In genomic region chr3:57440956-57441355, GRCm38 (mm10) we compare ENCODE assay signal across 19 mouse cellular contexts. TPM values are rescaled to one million over a fixed set of nuclear protein-coding genes. Genes with fewer than 3 reads are reported as not detected.
"Had no signal": no experiment of that assay in that cellular context is flagged by ENCODE, and none has a peak within 500 bp of the region (broad histone marks: within the 10 kb centered on the region; RNA-seq: fewer than 3 reads in every experiment).

No protein-coding gene starts in this region.

- H3K36me3 ChIP-seq: midbrain, embryonic 10.5 days; midbrain, embryonic 12.5 days; neural tube, embryonic 13.5 days; neural tube, embryonic 15.5 days had no signal

- H3K4me2 ChIP-seq: lung, embryonic 14.5 days; midbrain, embryonic 12.5 days; neural tube, embryonic 13.5 days; neural tube, embryonic 15.5 days had no signal

- H3K9me3 ChIP-seq: midbrain, embryonic 10.5 days; midbrain, embryonic 12.5 days; neural tube, embryonic 13.5 days; neural tube, embryonic 15.5 days had no signal

- H3K4me3 ChIP-seq: midbrain, embryonic 10.5 days; midbrain, embryonic 12.5 days; myocyte; neural tube, embryonic 13.5 days; neural tube, embryonic 15.5 days had no signal

- H3K4me1 ChIP-seq: midbrain, embryonic 10.5 days; midbrain, embryonic 12.5 days; neural tube, embryonic 13.5 days; neural tube, embryonic 15.5 days had no signal

- DNase-seq: lung, embryonic 14.5 days; lung, postnatal 10 days; lung, postnatal 4 days; midbrain, embryonic 14.5 days; retina, postnatal 1 day; right cerebral cortex, adult 18-20 months; right cerebral cortex, postnatal 25 days; right cerebral cortex, postnatal 4 days; spleen, adult 18-20 months; thymus, adult 18-20 months; thymus, postnatal 14 days; thymus, postnatal 36 days had no signal

- H3K27ac ChIP-seq: midbrain, embryonic 10.5 days; midbrain, embryonic 12.5 days; neural tube, embryonic 13.5 days; neural tube, embryonic 15.5 days had no signal

- H3K9ac ChIP-seq: lung, embryonic 14.5 days; midbrain, embryonic 12.5 days; neural tube, embryonic 13.5 days; neural tube, embryonic 15.5 days had no signal

- H3K27me3 ChIP-seq: midbrain, embryonic 12.5 days; neural tube, embryonic 13.5 days; neural tube, embryonic 15.5 days had no signal

- ATAC-seq: midbrain, embryonic 16.5 days had no signal

RNA-seq across cellular contexts. Expression of gene Tm4sf4, which starts 15.8 kb away (rescaled TPM):
- polyA plus RNA-seq: lung, embryonic 14.5 days; midbrain, embryonic 10.5 days; midbrain, embryonic 12.5 days; midbrain, embryonic 16.5 days; thymus, postnatal 0 days had no signal
